Mouse (Mus musculus) stomach, postnatal 0 days (tissue): ENCODE data around the gene Zmynd8.

Experiments used
- CTCF ChIP-seq: IDR thresholded peaks from 2 replicates; pipeline ENCODE4 v1.5.1; 2016; ENCODE audit warnings: antibody characterized with exemption, low read depth, mild to moderate bottlenecking, moderate library complexity
- EP300 ChIP-seq: optimal IDR thresholded peaks from 2 replicates; pipeline ENCODE3; 2016; ENCODE audit warnings: antibody characterized with exemption

GRCm38 (mm10) chr2:165769375-165769948, 129.4 kb downstream of the Zmynd8 start:
- TF ChIP-seq CTCF: no peak
- no peak for TF ChIP-seq EP300
